Mouse (Mus musculus): ENCODE data around the gene Lif. TPM values are rescaled to one million over a fixed set of nuclear protein-coding genes. Genes with fewer than 3 reads are reported as not detected.
A peak's percentile ranks its signal among the peaks of the same experiment; 100 is the strongest.

The Lif gene
- total and polyA plus RNA-seq, 2 experiments: 0.02 TPM; not detected in 1

DNA sequence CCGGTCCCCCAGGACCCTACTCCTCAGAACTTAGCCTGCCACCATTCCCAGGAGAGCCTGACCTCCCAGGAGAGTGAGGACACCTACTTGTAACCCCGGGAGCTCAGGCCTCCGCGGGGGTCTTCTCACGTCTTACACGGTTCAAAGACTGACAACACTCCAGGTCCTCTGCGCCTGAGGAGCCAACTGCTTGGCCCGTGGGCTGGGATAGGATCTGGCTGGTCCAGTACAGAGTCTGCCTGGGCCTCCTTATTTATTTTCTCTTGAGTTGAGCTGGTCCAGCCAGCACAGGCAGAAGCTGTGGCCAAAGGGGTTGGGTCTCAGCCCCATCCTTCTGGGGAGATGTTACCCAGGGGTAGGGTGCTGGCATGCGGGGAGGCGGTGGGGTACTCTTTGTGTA is 42.3 kb upstream of the Lif start:
- H3K79me2 ChIP-seq (ENCODE audit: control insufficient read depth, insufficient read depth, low read length): no peaks in the 10 kb centered on the region
- no peak overlapping the region for H3K27ac ChIP-seq (replicated peaks; ENCODE audit: insufficient read depth, low read depth, low read length)
- no peak overlapping the region for H3K9ac ChIP-seq (ENCODE audit: low read depth, low read length)
- no peaks in the 10 kb centered on the region for H3K27me3 ChIP-seq (ENCODE audit: control insufficient read depth, insufficient read depth, low read length)
- H3K36me3 ChIP-seq (ENCODE audit: control insufficient read depth, insufficient read depth, low read length): peaks cover 16% of the 10 kb centered on the region
- WGBS: 86% methylated on average over 10 of the region's 10 CpGs
- H3K4me3 ChIP-seq (ENCODE audit: insufficient read depth, low read depth, low read length): no peak overlapping the region
- H3K4me1 ChIP-seq (ENCODE audit: control insufficient read depth, insufficient read depth, low read length): peaks cover 2% of the 10 kb centered on the region; the same call in 1 of the 2 replicates
- DNase-seq (ENCODE audit: extremely low read depth, low read depth, low spot score): no peak
- TF ChIP-seq POLR2A (IDR thresholded peaks at IDR 0.05; ENCODE audit: extremely low read depth, insufficient read depth, low read length) (no peak), CTCF (IDR thresholded peaks at IDR 0.05; ENCODE audit: low read depth, low read length) (no peak)

DNA sequence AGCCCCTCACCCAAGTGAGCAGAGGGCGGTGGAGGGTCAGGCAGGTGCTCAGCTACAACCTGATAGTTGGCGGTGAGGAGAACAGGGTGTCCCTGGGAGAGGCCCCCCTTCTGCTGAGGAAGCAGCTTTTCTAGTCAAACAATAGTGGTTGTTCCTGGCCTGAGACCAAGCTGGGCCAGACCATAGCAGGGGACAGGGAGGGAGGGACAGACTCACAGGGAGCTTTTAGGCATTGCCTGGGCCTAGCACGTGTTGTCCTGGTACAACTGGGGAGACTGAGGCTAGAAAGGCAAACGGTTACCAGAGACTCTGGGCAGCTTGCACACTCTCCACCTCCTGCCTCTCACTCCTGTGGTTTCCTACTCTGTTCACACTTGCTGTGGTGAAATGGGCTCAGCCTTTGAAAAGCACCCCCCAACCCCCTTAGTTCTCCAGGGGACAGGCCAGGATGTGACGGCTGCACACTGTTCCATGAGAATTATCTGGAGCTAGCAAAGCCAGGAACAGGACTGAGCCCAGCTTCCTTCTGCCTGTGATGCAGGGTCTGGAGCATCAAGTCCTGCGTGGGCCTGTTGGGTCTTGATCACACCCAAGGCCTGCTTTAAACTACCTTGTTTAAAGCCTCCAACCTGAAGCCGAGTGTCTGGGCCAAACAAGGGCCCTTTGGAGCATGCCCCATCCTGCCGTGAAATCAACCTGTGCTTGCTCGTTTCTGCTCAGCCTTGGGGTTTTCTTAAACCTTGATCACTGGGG is 40.9 kb upstream of the Lif start:
- no peak for DNase-seq (ENCODE audit: extremely low read depth, low read depth, low spot score)
- 78% methylated on average over 9 of the region's 9 CpGs for WGBS
- TF ChIP-seq POLR2A (IDR thresholded peaks at IDR 0.05; ENCODE audit: extremely low read depth, insufficient read depth, low read length): no peak
- no peak for TF ChIP-seq CTCF (IDR thresholded peaks at IDR 0.05; ENCODE audit: low read depth, low read length)

DNA sequence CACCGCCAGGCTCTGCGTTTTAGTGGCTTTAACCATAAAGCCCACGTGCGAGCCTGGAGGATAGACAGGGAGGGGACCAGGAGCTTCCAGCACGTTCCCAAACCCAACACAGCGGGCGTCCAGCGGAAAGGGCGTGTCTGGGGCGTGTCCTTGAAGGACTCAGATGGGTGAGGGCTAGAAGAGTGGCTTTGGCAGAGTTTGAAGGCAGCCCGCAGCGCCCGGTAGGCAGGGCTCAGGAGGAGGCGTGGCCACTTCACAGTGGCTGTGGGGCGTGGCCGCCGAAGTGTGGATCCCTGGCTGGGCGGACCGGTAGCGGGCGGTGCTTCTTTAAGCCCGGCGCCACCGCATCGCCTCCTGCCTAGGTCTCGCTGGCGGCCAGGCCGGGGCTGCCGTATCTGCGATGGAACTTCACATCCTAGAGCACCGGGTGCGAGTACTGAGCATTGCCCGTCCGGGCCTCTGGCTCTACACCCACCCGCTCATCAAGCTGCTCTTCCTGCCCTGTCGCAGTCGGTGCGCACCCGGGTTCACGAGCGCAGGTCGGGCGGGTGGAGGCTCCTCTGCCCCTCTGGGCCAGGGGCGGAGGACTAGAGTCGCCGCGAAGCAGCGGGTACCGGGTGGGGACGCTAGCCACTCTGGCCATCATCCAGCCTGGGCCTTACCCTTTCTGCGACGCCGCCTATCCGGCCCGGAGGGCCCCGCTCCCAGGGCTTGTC is 39.3 kb upstream of the Lif start, which contains the start of gene Castor1:
Gene Castor1 (plus strand): TSS at position 312 of the 716 bp plus-strand sequence.
- TF ChIP-seq CTCF (IDR thresholded peaks at IDR 0.05; ENCODE audit: low read depth, low read length) (no peak), POLR2A (IDR thresholded peaks at IDR 0.05; ENCODE audit: extremely low read depth, insufficient read depth, low read length) (no peak)
- Histone ChIP-seq H3K4me3 (ENCODE audit: insufficient read depth, low read depth, low read length) (peak within 1 kb of the TSS; percentile 82), H3K4me1 (ENCODE audit: control insufficient read depth, insufficient read depth, low read length) (peaks cover 2% of the 10 kb centered on the region; the same call in 1 of the 2 replicates), H3K79me2 (ENCODE audit: control insufficient read depth, insufficient read depth, low read length) (no peaks in the 10 kb centered on the region), H3K27ac (replicated peaks; ENCODE audit: insufficient read depth, low read depth, low read length) (peak within 1 kb of the TSS; percentile 47), H3K9ac (ENCODE audit: low read depth, low read length) (peak within 1 kb of the TSS; percentile 81), H3K36me3 (ENCODE audit: control insufficient read depth, insufficient read depth, low read length) (peaks cover 3% of the 10 kb centered on the region; the same call in 1 of the 2 replicates), H3K27me3 (ENCODE audit: control insufficient read depth, insufficient read depth, low read length) (no peaks in the 10 kb centered on the region)
- DNase-seq (ENCODE audit: extremely low read depth, low read depth, low spot score): peak; percentile 91
- 3% methylated on average over 56 of the region's 56 CpGs for WGBS

More for the DNA sequence above, 40.9 kb upstream of the Lif start:
- Histone ChIP-seq H3K27ac (replicated peaks; ENCODE audit: insufficient read depth, low read depth, low read length) (peak overlapping the region; percentile 69), H3K4me1 (ENCODE audit: control insufficient read depth, insufficient read depth, low read length) (peaks cover 2% of the 10 kb centered on the region; the same call in 1 of the 2 replicates), H3K27me3 (ENCODE audit: control insufficient read depth, insufficient read depth, low read length) (no peaks in the 10 kb centered on the region), H3K79me2 (ENCODE audit: control insufficient read depth, insufficient read depth, low read length) (no peaks in the 10 kb centered on the region), H3K4me3 (ENCODE audit: insufficient read depth, low read depth, low read length) (no peak overlapping the region), H3K36me3 (ENCODE audit: control insufficient read depth, insufficient read depth, low read length) (peaks cover 10% of the 10 kb centered on the region), H3K9ac (ENCODE audit: low read depth, low read length) (no peak overlapping the region; the same call in 1 of the 2 replicates)

DNA sequence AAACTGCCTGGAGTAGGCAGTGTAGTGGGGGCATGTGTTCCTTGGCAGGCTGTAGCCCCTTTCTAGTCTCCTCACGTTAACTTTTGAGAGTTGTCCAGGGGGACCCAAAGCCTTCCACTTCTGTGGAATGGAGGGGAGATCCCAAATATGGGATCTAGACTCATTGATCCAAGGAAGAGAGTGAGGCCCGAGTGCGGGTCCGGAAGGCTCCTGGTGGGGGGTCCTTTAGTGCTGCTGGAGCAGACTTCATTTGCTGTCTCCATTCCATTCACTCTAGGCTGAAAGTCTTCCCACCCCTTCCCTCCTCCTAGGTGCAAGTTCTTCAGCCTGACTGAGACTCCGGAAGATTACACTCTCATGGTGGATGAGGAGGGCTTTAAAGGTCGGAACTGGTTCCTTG is 38.7 kb upstream of the Lif start:
- Histone ChIP-seq H3K36me3 (ENCODE audit: control insufficient read depth, insufficient read depth, low read length) (0 out of 2 replicates have a peak, but pooled peaks cover 2% of the 10 kb centered on the region), H3K9ac (ENCODE audit: low read depth, low read length) (peak overlapping the region; percentile 81), H3K4me3 (ENCODE audit: insufficient read depth, low read depth, low read length) (peak overlapping the region; percentile 82), H3K4me1 (ENCODE audit: control insufficient read depth, insufficient read depth, low read length) (peaks cover 2% of the 10 kb centered on the region; the same call in 1 of the 2 replicates), H3K27me3 (ENCODE audit: control insufficient read depth, insufficient read depth, low read length) (no peaks in the 10 kb centered on the region), H3K79me2 (ENCODE audit: control insufficient read depth, insufficient read depth, low read length) (no peaks in the 10 kb centered on the region), H3K27ac (replicated peaks; ENCODE audit: insufficient read depth, low read depth, low read length) (peak overlapping the region; percentile 43; the same call in 1 of the 2 replicates)
- 40% methylated on average over 6 of the region's 6 CpGs for WGBS
- no peak for TF ChIP-seq POLR2A (IDR thresholded peaks at IDR 0.05; ENCODE audit: extremely low read depth, insufficient read depth, low read length)
- no peak for TF ChIP-seq CTCF (IDR thresholded peaks at IDR 0.05; ENCODE audit: low read depth, low read length)
- DNase-seq (ENCODE audit: extremely low read depth, low read depth, low spot score): no peak

DNA sequence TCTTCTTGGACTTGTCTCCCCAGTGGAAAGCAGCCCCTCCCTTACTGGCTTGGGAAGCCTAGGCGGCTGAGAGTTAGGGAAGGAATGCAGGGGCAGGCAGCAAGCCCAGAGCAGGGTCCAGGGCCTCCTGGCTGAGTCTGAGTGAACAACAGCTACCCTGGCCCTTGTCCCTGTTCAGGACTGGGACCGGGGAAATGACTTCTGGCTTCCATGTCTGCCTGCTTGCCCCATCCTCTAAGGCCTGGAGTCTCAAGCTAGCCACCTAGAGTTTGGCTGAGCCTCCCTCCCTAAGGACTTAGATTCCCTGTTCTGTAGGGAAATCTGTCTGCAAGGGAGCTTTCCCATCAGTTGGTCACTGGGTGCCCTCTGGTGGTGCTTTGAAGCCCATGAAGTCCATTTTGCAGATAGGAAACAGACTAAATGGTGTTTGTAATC is 38.0 kb upstream of the Lif start:
- Histone ChIP-seq H3K9ac (ENCODE audit: low read depth, low read length) (no peak overlapping the region), H3K36me3 (ENCODE audit: control insufficient read depth, insufficient read depth, low read length) (no peaks in the 10 kb centered on the region), H3K27ac (replicated peaks; ENCODE audit: insufficient read depth, low read depth, low read length) (no peak overlapping the region), H3K79me2 (ENCODE audit: control insufficient read depth, insufficient read depth, low read length) (no peaks in the 10 kb centered on the region), H3K27me3 (ENCODE audit: control insufficient read depth, insufficient read depth, low read length) (no peaks in the 10 kb centered on the region), H3K4me3 (ENCODE audit: insufficient read depth, low read depth, low read length) (no peak overlapping the region), H3K4me1 (ENCODE audit: control insufficient read depth, insufficient read depth, low read length) (peaks cover 2% of the 10 kb centered on the region; the same call in 1 of the 2 replicates)
- DNase-seq (ENCODE audit: extremely low read depth, low read depth, low spot score): peak; percentile 83
- peak; percentile 71 for TF ChIP-seq CTCF (IDR thresholded peaks at IDR 0.05; ENCODE audit: low read depth, low read length)
- no peak for TF ChIP-seq POLR2A (IDR thresholded peaks at IDR 0.05; ENCODE audit: extremely low read depth, insufficient read depth, low read length)
- 7% methylated on average over 2 of the region's 2 CpGs for WGBS

Data from liver, adult 2 months (tissue).